Mouse (Mus musculus) lung, adult 2 months (tissue): ENCODE results near the gene Rpl6.

Experiments used
- CTCF ChIP-seq: fragments of 200-500 bp; IDR thresholded peaks from 2 replicates; pipeline ENCODE4 v1.5.1; 2011; ENCODE audit warnings: mild to moderate bottlenecking, low read length, control low read depth; ENCODE audit not compliant: insufficient read depth
- POLR2A ChIP-seq: fragments of 200-500 bp; IDR thresholded peaks from 2 replicates; pipeline ENCODE4 v1.6.1; 2011; ENCODE audit warnings: low read depth, mild to moderate bottlenecking, control low read depth, low read length, borderline replicate concordance; ENCODE audit errors: extremely low read depth

DNA sequence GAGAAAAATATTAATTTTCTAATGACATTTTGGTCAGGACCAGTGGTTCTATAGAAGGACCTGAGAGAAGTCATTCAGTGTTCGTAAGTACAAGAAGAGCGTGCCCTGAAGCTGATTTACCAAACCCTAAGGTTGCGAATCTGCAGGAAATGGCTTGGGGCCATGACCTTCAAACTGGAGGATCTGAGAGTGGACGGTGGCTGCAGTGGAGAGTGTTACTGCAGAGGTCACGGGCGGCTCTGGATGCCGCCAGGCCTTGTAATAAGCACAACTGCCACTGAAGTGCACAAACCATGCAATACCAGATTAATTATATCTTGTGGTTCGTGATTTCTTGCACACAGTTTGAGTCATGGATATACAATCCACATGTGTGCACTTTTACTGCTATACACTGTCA, 47.5 kb downstream of the Rpl6 start:
- TF ChIP-seq CTCF (no peak), POLR2A (no peak)
